Mouse (Mus musculus): ENCODE results near the gene Dip2b.

Gene Dip2b

GRCm38 (mm10) chr15:100215092-100215491 is 176.6 kb downstream of the Dip2b start:
- no peak for DNase-seq (ENCODE audit: low read depth, low spot score)

GRCm38 (mm10) chr15:100216173-100216572 is 177.7 kb downstream of the Dip2b start:
- DNase-seq (ENCODE audit: low read depth, low spot score): no peak

GRCm38 (mm10) chr15:100218018-100218417 is 179.6 kb downstream of the Dip2b start:
- no peak for DNase-seq (ENCODE audit: low read depth, low spot score)

GRCm38 (mm10) chr15:100219396-100219795 is 180.9 kb downstream of the Dip2b start:
- DNase-seq (ENCODE audit: low read depth, low spot score): no peak

- no peak for DNase-seq (ENCODE audit: low read depth, low spot score)
These were observed 182.5 kb downstream of the Dip2b start for GRCm38 (mm10) chr15:100220916-100221315.

GRCm38 (mm10) chr15:100225381-100225780 is 186.9 kb downstream of the Dip2b start:
- no peak for DNase-seq (ENCODE audit: low read depth, low spot score)

GRCm38 (mm10) chr15:100225891-100226290 is 187.4 kb downstream of the Dip2b start:
- DNase-seq (ENCODE audit: low read depth, low spot score): no peak

GRCm38 (mm10) chr15:100227031-100227662 is 188.7 kb downstream of the Dip2b start:
- DNase-seq (ENCODE audit: low read depth, low spot score): no peak

- DNase-seq (ENCODE audit: low read depth, low spot score): peak; percentile 93
These were observed 189.4 kb downstream of the Dip2b start, which contains the start of gene Atf1 for GRCm38 (mm10) chr15:100227663-100228534. Gene Atf1, plus strand, starts transcription at chr15:100227819.

- peak; percentile 12 for DNase-seq (ENCODE audit: low read depth, low spot score)
These were observed 190.3 kb downstream of the Dip2b start for GRCm38 (mm10) chr15:100228535-100229336.

- DNase-seq (ENCODE audit: low read depth, low spot score): peak; percentile 21
These were observed 192.2 kb downstream of the Dip2b start for GRCm38 (mm10) chr15:100230655-100231054.

- DNase-seq (ENCODE audit: low read depth, low spot score): no peak
These were observed 193.4 kb downstream of the Dip2b start for GRCm38 (mm10) chr15:100231616-100232525.

- DNase-seq (ENCODE audit: low read depth, low spot score): no peak
These were observed 196.9 kb downstream of the Dip2b start for GRCm38 (mm10) chr15:100235208-100235965.

GRCm38 (mm10) chr15:100236952-100237351 is 198.5 kb downstream of the Dip2b start:
- DNase-seq (ENCODE audit: low read depth, low spot score): no peak

GRCm38 (mm10) chr15:100241780-100242179 is 203.3 kb downstream of the Dip2b start:
- DNase-seq (ENCODE audit: low read depth, low spot score): no peak

GRCm38 (mm10) chr15:100245951-100246350 is 207.5 kb downstream of the Dip2b start:
- DNase-seq (ENCODE audit: low read depth, low spot score): no peak

- no peak for DNase-seq (ENCODE audit: low read depth, low spot score)
These were observed 208.8 kb downstream of the Dip2b start for GRCm38 (mm10) chr15:100247296-100247695.

GRCm38 (mm10) chr15:100248665-100249433 is 210.4 kb downstream of the Dip2b start:
- no peak for DNase-seq (ENCODE audit: low read depth, low spot score)

- DNase-seq (ENCODE audit: low read depth, low spot score): no peak
These were observed 212.8 kb downstream of the Dip2b start for GRCm38 (mm10) chr15:100251153-100251780.

All from CD4-positive helper T cell, adult 2 months (primary cell).